Mouse (Mus musculus): Measurements from ENCODE around the gene Nxnl1. TPM values are rescaled to one million over a fixed set of nuclear protein-coding genes. Genes with fewer than 3 reads are reported as not detected.
A peak's percentile ranks its signal among the peaks of the same experiment; 100 is the strongest.

The Nxnl1 gene
- total and polyA plus RNA-seq, 3 experiments: 0.04 TPM; not detected in 2

- DNase-seq (ENCODE audit: extremely low read depth): peak; percentile 98
- H3K27me3 ChIP-seq (replicated peaks): no peaks in the 10 kb centered on the region
- H3K27ac ChIP-seq (ENCODE audit: insufficient read depth, low read depth): peak within 1 kb of the TSS; percentile 47
- peaks cover 12 to 61% of the 10 kb centered on the region in 2 experiments for H3K4me1 ChIP-seq (ENCODE audit: control insufficient read depth in 1 of 2, insufficient read depth in 2 of 2)
- H3K4me2 ChIP-seq (ENCODE audit: insufficient read depth, low read depth, poor library complexity, severe bottlenecking): peak within 1 kb of the TSS; percentile 90
- dilution Hi-C loops (cut with MboI; ENCODE audit: extremely low pct_ligation_motif_present, extremely low pct_unique_long_range_greater_than_20kb, low sequenced_read_pairs): no loop called here
- no peaks in the 10 kb centered on the region for H3K9me3 ChIP-seq (replicated peaks; ENCODE audit: low read length)
- peaks cover 5 to 16% of the 10 kb centered on the region in 2 experiments for H3K36me3 ChIP-seq (replicated peaks in 1 of 2; ENCODE audit: control insufficient read depth in 1 of 2, insufficient read depth in 1 of 2, low read length in 1 of 2)
- H3K4me3 ChIP-seq (replicated peaks in 1 of 3; ENCODE audit: low read depth in 2 of 3, low read length in 2 of 3, poor library complexity in 1 of 3): peak within 1 kb of the TSS; percentile 83 to 93 (median 89)
- in situ Hi-C loops (cut with MboI; ENCODE audit: low pct_ligation_motif_present, low pct_unique_long_range_greater_than_20kb, low sequenced_read_pairs): no loop called here
- peaks cover 11% of the 10 kb centered on the region; the same call in 1 of the 2 replicates for H3K79me2 ChIP-seq (replicated peaks; ENCODE audit: control insufficient read depth, extremely low read depth, insufficient read depth, poor library complexity, severe bottlenecking)
- peak within 1 kb of the TSS; percentile 84 for H3K9ac ChIP-seq (ENCODE audit: insufficient read depth, low read depth)
- peak; percentile 5 for TF ChIP-seq CHD2 (IDR thresholded peaks at IDR 0.05; ENCODE audit: low read length)
- 0 out of 2 replicates have a peak, but pooled peaks have one; percentile 5 for TF ChIP-seq BHLHE40 (IDR thresholded peaks at IDR 0.05; ENCODE audit: low read depth, low read length)
- TF ChIP-seq HCFC1 (IDR thresholded peaks at IDR 0.05; ENCODE audit: low read depth, low read length): peak; percentile 26; the same call in 1 of the 2 replicates
- peak; percentile 28; the same call in 1 of the 2 replicates for TF ChIP-seq MAZ (IDR thresholded peaks at IDR 0.05; ENCODE audit: low read depth, low read length)
- TF ChIP-seq MEF2A (IDR thresholded peaks at IDR 0.05; ENCODE audit: borderline replicate concordance, low read depth, low read length): peak; percentile 15; the same call in 1 of the 2 replicates
- peak; percentile 64 for TF ChIP-seq NELFE (IDR thresholded peaks at IDR 0.05; ENCODE audit: low read depth, low read length)
- no peak for TF ChIP-seq ZKSCAN1 (IDR thresholded peaks at IDR 0.05; ENCODE audit: borderline replicate concordance, low read depth, low read length)
- peak; percentile 82 for TF ChIP-seq SIN3A (IDR thresholded peaks at IDR 0.05; ENCODE audit: low read length)
- TF ChIP-seq E2F4 (IDR thresholded peaks at IDR 0.05; ENCODE audit: insufficient replicate concordance, low read depth, low read length): no peak
- 0 out of 2 replicates have a peak, but pooled peaks have one; percentile 25 for TF ChIP-seq KAT2A (IDR thresholded peaks at IDR 0.05; ENCODE audit: insufficient replicate concordance, low read length)
- peak; percentile 58; the same call in 1 of the 2 replicates for TF ChIP-seq MYC (IDR thresholded peaks at IDR 0.05; ENCODE audit: low read depth, low read length)
- TF ChIP-seq SMC3 (IDR thresholded peaks at IDR 0.05; ENCODE audit: low read depth, low read length): no peak
- TF ChIP-seq JUN (IDR thresholded peaks at IDR 0.05; ENCODE audit: insufficient read depth, low read depth, low read length): no peak
- TF ChIP-seq RAD21 (IDR thresholded peaks at IDR 0.05; ENCODE audit: low read depth, low read length): no peak
- no peak for TF ChIP-seq NRF1 (IDR thresholded peaks at IDR 0.05; ENCODE audit: low read depth, low read length)
- peak; percentile 22; the same call in 1 of the 2 replicates for TF ChIP-seq ELF1 (IDR thresholded peaks at IDR 0.05; ENCODE audit: low read depth, low read length)
- TF ChIP-seq USF2 (conservative IDR thresholded peaks at IDR 0.05; ENCODE audit: low read depth, low read length): peak; percentile 9; the same call in 1 of the 2 replicates
- TF ChIP-seq ZNF384 (IDR thresholded peaks at IDR 0.05; ENCODE audit: low read depth, low read length): no peak
- TF ChIP-seq USF1 (IDR thresholded peaks at IDR 0.05; ENCODE audit: low read depth, low read length): peak; percentile 43
- TF ChIP-seq POLR2AphosphoS2 (IDR thresholded peaks at IDR 0.05; ENCODE audit: low read depth, low read length): no peak
- TF ChIP-seq ZC3H11A (IDR thresholded peaks at IDR 0.05; ENCODE audit: low read depth, low read length): no peak
- no peak for TF ChIP-seq GABPA (IDR thresholded peaks at IDR 0.05; ENCODE audit: insufficient replicate concordance, low read depth, low read length)
- peak; percentile 83; the same call in 1 of the 2 replicates for TF ChIP-seq TBP (conservative IDR thresholded peaks at IDR 0.05; ENCODE audit: low read depth, low read length)
- TF ChIP-seq MXI1 (IDR thresholded peaks at IDR 0.05; ENCODE audit: low read depth, low read length): peak; percentile 90; the same call in 1 of the 2 replicates
- no peak for TF ChIP-seq CHD1 (IDR thresholded peaks at IDR 0.05; ENCODE audit: low read depth, low read length)
- no peak; the same call in 1 of the 2 replicates for TF ChIP-seq TCF12 (IDR thresholded peaks at IDR 0.05; ENCODE audit: low read depth, low read length)
- TF ChIP-seq RCOR1 (conservative IDR thresholded peaks at IDR 0.05; ENCODE audit: low read depth, low read length): no peak
- TF ChIP-seq JUND (conservative IDR thresholded peaks at IDR 0.05; ENCODE audit: low read depth, low read length): no peak
- TF ChIP-seq POLR2A (IDR thresholded peaks at IDR 0.05; ENCODE audit: low read depth, low read length): peak; percentile 87
- TF ChIP-seq EP300 (IDR thresholded peaks at IDR 0.05; ENCODE audit: low read length): peak; percentile 11
- 0 out of 2 replicates have a peak, but pooled peaks have one; percentile 50 for TF ChIP-seq UBTF (IDR thresholded peaks at IDR 0.05; ENCODE audit: low read depth, low read length)
- peak; percentile 70; the same call in 1 of the 2 replicates for TF ChIP-seq MAX (IDR thresholded peaks at IDR 0.05; ENCODE audit: low read length)
- no peak for TF ChIP-seq PAX5 (IDR thresholded peaks at IDR 0.05; ENCODE audit: low read length)
- TF ChIP-seq CTCF (conservative IDR thresholded peaks at IDR 0.05 in 1 of 2, IDR thresholded peaks at IDR 0.05 in 1 of 2; ENCODE audit: low read depth in 2 of 2, low read length in 2 of 2): peak in 1 of 2 experiments; percentile 22; a peak in 1 of 4 replicates
- TF ChIP-seq MAFK (IDR thresholded peaks at IDR 0.05; ENCODE audit: insufficient replicate concordance, low read length): no peak
- TF ChIP-seq ZMIZ1 (IDR thresholded peaks at IDR 0.05; ENCODE audit: low read depth, low read length): 0 out of 2 replicates have a peak, but pooled peaks have one; percentile 31
- TF ChIP-seq IRF4 (IDR thresholded peaks at IDR 0.05; ENCODE audit: low read depth, low read length): peak; percentile 83
Measured at GRCm38 (mm10) chr8:71537028-71537867, 29.2 kb downstream of the Nxnl1 start, which contains the start of gene Bst2. TSS of gene Bst2 (minus strand) at chr8:71537456.
